In genomic region chr4:137306991-137307706, GRCm38 (mm10) we compare ENCODE assay signal across 17 mouse cellular contexts. TPM values are rescaled to one million over a fixed set of nuclear protein-coding genes. Genes with fewer than 3 reads are reported as not detected.
DNase-seq lines count a peak whose midpoint lies in the region; ATAC-seq and TF ChIP-seq lines count a peak whose summit lies in the region.
"Had no signal": no experiment of that assay in that cellular context is flagged by ENCODE, and none has a peak within 500 bp of the region (broad histone marks: within the 10 kb centered on the region; RNA-seq: fewer than 3 reads in every experiment).

No protein-coding gene starts in this region.

- no peaks in the 10 kb centered on the region for H3K27me3 ChIP-seq in hindbrain, embryonic 13.5 days
- no peaks in the 10 kb centered on the region for H3K27me3 ChIP-seq in hindbrain, postnatal 0 days (ENCODE audit: insufficient read depth, low read length)
- no peaks in the 10 kb centered on the region for H3K27me3 ChIP-seq in neural tube, embryonic 11.5 days (ENCODE audit: control insufficient read depth, insufficient read depth, low read length)
- no peaks in the 10 kb centered on the region for H3K27me3 ChIP-seq in kidney, postnatal 0 days (ENCODE audit: insufficient read depth, low read length)
- H3K27me3 ChIP-seq in stomach, embryonic 16.5 days (ENCODE audit: control insufficient read depth, insufficient read depth, low read length), result no peaks in the 10 kb centered on the region
- H3K27me3 ChIP-seq: CH12.LX; midbrain, embryonic 15.5 days; neural tube, embryonic 12.5 days had no signal

- H3K4me3 ChIP-seq in hindbrain, embryonic 13.5 days, result no peak overlapping the region
- H3K4me3 ChIP-seq in hindbrain, postnatal 0 days (ENCODE audit: low read length), result no peak overlapping the region
- H3K4me3 ChIP-seq in neural tube, embryonic 11.5 days (ENCODE audit: low read depth, low read length), result no peak overlapping the region
- H3K4me3 ChIP-seq in kidney, postnatal 0 days (replicated peaks; ENCODE audit: low read depth, low read length), result no peak overlapping the region
- H3K4me3 ChIP-seq in stomach, embryonic 16.5 days (replicated peaks; ENCODE audit: low read length), result no peak overlapping the region
- H3K4me3 ChIP-seq: erythroblast, embryonic 14.5 days; gastrocnemius, adult 2 months; midbrain, embryonic 15.5 days; neural tube, embryonic 12.5 days had no signal

- H3K36me3 ChIP-seq in hindbrain, embryonic 13.5 days, result no peaks in the 10 kb centered on the region
- H3K36me3 ChIP-seq in hindbrain, postnatal 0 days (ENCODE audit: insufficient read depth, low read length), result no peaks in the 10 kb centered on the region
- H3K36me3 ChIP-seq in neural tube, embryonic 11.5 days (ENCODE audit: control insufficient read depth, insufficient read depth, low read length), result no peaks in the 10 kb centered on the region
- H3K36me3 ChIP-seq in kidney, postnatal 0 days (ENCODE audit: insufficient read depth, low read length), result no peaks in the 10 kb centered on the region
- no peaks in the 10 kb centered on the region for H3K36me3 ChIP-seq in stomach, embryonic 16.5 days (ENCODE audit: control insufficient read depth, insufficient read depth, low read length)
- H3K36me3 ChIP-seq: midbrain, embryonic 15.5 days; neural tube, embryonic 12.5 days had no signal

- ATAC-seq in hindbrain, embryonic 13.5 days (ENCODE audit: low FRiP score), result no peak
- ATAC-seq in hindbrain, postnatal 0 days, result no peak
- no peak for ATAC-seq in neural tube, embryonic 11.5 days (ENCODE audit: insufficient read depth, low FRiP score, low TSS enrichment)
- ATAC-seq in kidney, postnatal 0 days (replicated peaks; ENCODE audit: low FRiP score, low read depth), result no peak
- no peak for ATAC-seq in stomach, embryonic 16.5 days (ENCODE audit: insufficient read depth, low FRiP score)
- ATAC-seq: midbrain, embryonic 15.5 days had no signal

- H3K27ac ChIP-seq in hindbrain, embryonic 13.5 days, result no peak overlapping the region
- no peak overlapping the region for H3K27ac ChIP-seq in hindbrain, postnatal 0 days
- H3K27ac ChIP-seq in neural tube, embryonic 11.5 days (ENCODE audit: low read depth, low read length), result peak overlapping the region; percentile 40; the same call in 1 of the 2 replicates
- peak overlapping the region; percentile 70; the same call in 1 of the 2 replicates for H3K27ac ChIP-seq in kidney, postnatal 0 days
- H3K27ac ChIP-seq in stomach, embryonic 16.5 days (ENCODE audit: low read length), result peak overlapping the region; percentile 67
- H3K27ac ChIP-seq: gastrocnemius, adult 2 months; macrophage; midbrain, embryonic 15.5 days had no signal

- no peak overlapping the region for H3K4me2 ChIP-seq in hindbrain, embryonic 13.5 days
- no peak overlapping the region for H3K4me2 ChIP-seq in hindbrain, postnatal 0 days (ENCODE audit: low read depth, low read length)
- no peak overlapping the region for H3K4me2 ChIP-seq in neural tube, embryonic 11.5 days (ENCODE audit: low read depth)
- H3K4me2 ChIP-seq in kidney, postnatal 0 days (ENCODE audit: low read length), result no peak overlapping the region
- H3K4me2 ChIP-seq in stomach, embryonic 16.5 days (ENCODE audit: low read depth, low read length), result no peak overlapping the region
- H3K4me2 ChIP-seq: heart, embryonic 11.5 days; midbrain, embryonic 15.5 days; neural tube, embryonic 12.5 days had no signal

- H3K9ac ChIP-seq in hindbrain, embryonic 13.5 days, result peak overlapping the region; percentile 47
- H3K9ac ChIP-seq in hindbrain, postnatal 0 days (replicated peaks; ENCODE audit: low read length), result no peak overlapping the region
- no peak overlapping the region for H3K9ac ChIP-seq in neural tube, embryonic 11.5 days (ENCODE audit: low read length)
- no peak overlapping the region for H3K9ac ChIP-seq in kidney, postnatal 0 days (ENCODE audit: low read depth, low read length)
- 0 out of 2 replicates have a peak overlapping the region, but pooled peaks have one; percentile 7 for H3K9ac ChIP-seq in stomach, embryonic 16.5 days (ENCODE audit: low read length)
- H3K9ac ChIP-seq: midbrain, embryonic 15.5 days; neural tube, embryonic 12.5 days had no signal

- peaks cover 24% of the 10 kb centered on the region for H3K4me1 ChIP-seq in hindbrain, embryonic 13.5 days (replicated peaks)
- peaks cover 3% of the 10 kb centered on the region; the same call in 1 of the 2 replicates for H3K4me1 ChIP-seq in hindbrain, postnatal 0 days (ENCODE audit: insufficient read depth, low read length)
- H3K4me1 ChIP-seq in neural tube, embryonic 11.5 days (ENCODE audit: control insufficient read depth, insufficient read depth, low read length), result peaks cover 17% of the 10 kb centered on the region
- peaks cover 29% of the 10 kb centered on the region; the same call in 1 of the 2 replicates for H3K4me1 ChIP-seq in kidney, postnatal 0 days (replicated peaks; ENCODE audit: insufficient read depth, low read length)
- H3K4me1 ChIP-seq in stomach, embryonic 16.5 days (ENCODE audit: control insufficient read depth, insufficient read depth, low read length), result peaks cover 15% of the 10 kb centered on the region; the same call in 1 of the 2 replicates

- no peak for DNase-seq in hindbrain, postnatal 0 days (ENCODE audit: low spot score)
- no peak for DNase-seq in neural tube, embryonic 11.5 days (ENCODE audit: low spot score)
- no peak for DNase-seq in neural tube, embryonic 10.5 days (ENCODE audit: extremely low spot score, low spot score)
- DNase-seq in kidney, postnatal 0 days (ENCODE audit: low spot score), result peak; percentile 52
- DNase-seq in testis, postnatal 14 days (ENCODE audit: low spot score), result no peak
- DNase-seq: cerebellum, adult 8-10 months; gastrocnemius, adult 2 months; heart, postnatal 36 days; lung, adult 2 months had no signal

- WGBS in hindbrain, embryonic 13.5 days, result 70% methylated on average over 19 of the region's 19 CpGs
- WGBS in hindbrain, postnatal 0 days, result 69% methylated on average over 19 of the region's 19 CpGs
- WGBS in neural tube, embryonic 11.5 days, result 71% methylated on average over 19 of the region's 19 CpGs
- WGBS in kidney, postnatal 0 days, result 54% methylated on average over 19 of the region's 19 CpGs
- WGBS in stomach, embryonic 16.5 days, result 55% methylated on average over 19 of the region's 19 CpGs

- no peak for TF ChIP-seq CTCF in hindbrain, postnatal 0 days (IDR thresholded peaks at IDR 0.05; ENCODE audit: low read depth)
- TF ChIP-seq CTCF in kidney, postnatal 0 days (IDR thresholded peaks at IDR 0.05; ENCODE audit: low read depth), result no peak

- no peaks in the 10 kb centered on the region for H3K9me3 ChIP-seq in hindbrain, embryonic 13.5 days
- H3K9me3 ChIP-seq in hindbrain, postnatal 0 days (ENCODE audit: low read length), result no peaks in the 10 kb centered on the region
- H3K9me3 ChIP-seq in neural tube, embryonic 11.5 days (ENCODE audit: control insufficient read depth, low read length), result no peaks in the 10 kb centered on the region
- H3K9me3 ChIP-seq in kidney, postnatal 0 days (replicated peaks; ENCODE audit: low read length), result no peaks in the 10 kb centered on the region
- H3K9me3 ChIP-seq in stomach, embryonic 16.5 days (replicated peaks; ENCODE audit: control insufficient read depth, low read length), result no peaks in the 10 kb centered on the region
- H3K9me3 ChIP-seq: midbrain, embryonic 15.5 days; neural tube, embryonic 12.5 days had no signal

RNA-seq across cellular contexts. Expression of gene Wnt4, which starts 29.9 kb away (rescaled TPM):
- polyA plus RNA-seq in hindbrain, embryonic 13.5 days (2015; fragmentation: Nextera tagmentation; extraction: Ambion mirVana), result 1.2 and 1.5 TPM in 2 replicates
- total RNA-seq in hindbrain, postnatal 0 days (2014; rRNA removed), result 3.1 and 3.8 TPM in 2 replicates
- 3.2 and 3.4 TPM in 2 replicates for polyA plus RNA-seq in hindbrain, postnatal 0 days (2015; fragmentation: Nextera tagmentation; extraction: Ambion mirVana)
- polyA plus RNA-seq in neural tube, embryonic 11.5 days (2014; fragmentation: Nextera tagmentation; extraction: Ambion mirVana), result 17.7 and 17.8 TPM in 2 replicates
- 17.5 and 26.5 TPM in 2 replicates for polyA plus RNA-seq in kidney, postnatal 0 days (2015; fragmentation: Nextera tagmentation; extraction: Ambion mirVana)
- polyA plus RNA-seq in stomach, embryonic 16.5 days (2015; fragmentation: Nextera tagmentation; extraction: Ambion mirVana), result 8.7 and 13.7 TPM in 2 replicates
- total RNA-seq: CH12.LX had no signal
- polyA plus RNA-seq: macrophage had no signal

RNA-seq across cellular contexts. Expression of gene Cdc42, which starts 50.4 kb away (rescaled TPM):
- 840 and 841 TPM in 2 replicates for polyA plus RNA-seq in hindbrain, embryonic 13.5 days (2015; fragmentation: Nextera tagmentation; extraction: Ambion mirVana)
- 394 and 490 TPM in 2 replicates for total RNA-seq in hindbrain, postnatal 0 days (2014; rRNA removed)
- polyA plus RNA-seq in hindbrain, postnatal 0 days (2015; fragmentation: Nextera tagmentation; extraction: Ambion mirVana), result 1,008 and 1,049 TPM in 2 replicates
- polyA plus RNA-seq in neural tube, embryonic 11.5 days (2014; fragmentation: Nextera tagmentation; extraction: Ambion mirVana), result 722 and 745 TPM in 2 replicates
- polyA plus RNA-seq in kidney, postnatal 0 days (2015; fragmentation: Nextera tagmentation; extraction: Ambion mirVana), result 592 and 644 TPM in 2 replicates
- polyA plus RNA-seq in stomach, embryonic 16.5 days (2015; fragmentation: Nextera tagmentation; extraction: Ambion mirVana), result 710 and 730 TPM in 2 replicates

Comparison
In these comparisons a context has a peak if more than half of its experiments do, and no peak if none do; other contexts are left out.
1. H3K9ac ChIP-seq: peak in hindbrain, embryonic 13.5 days (single experiment) and stomach, embryonic 16.5 days (single experiment); none in hindbrain, postnatal 0 days (single experiment), neural tube, embryonic 11.5 days (single experiment) and kidney, postnatal 0 days (single experiment).
2. H3K27ac ChIP-seq: peak in neural tube, embryonic 11.5 days (single experiment), kidney, postnatal 0 days (single experiment) and stomach, embryonic 16.5 days (single experiment); none in hindbrain, embryonic 13.5 days (single experiment) and hindbrain, postnatal 0 days (single experiment).